Mouse (Mus musculus): ENCODE data around the gene Mgl2. TPM values are rescaled to one million over a fixed set of nuclear protein-coding genes. Genes with fewer than 3 reads are reported as not detected.
"Not testable (repeated sequence)": the region's sequence is repeated elsewhere in the genome, so short reads cannot be mapped to it uniquely, and the experiment has no call there.

Mgl2 gene
- total RNA-seq, 1 experiment: 1.8 TPM

- Histone ChIP-seq H3K27ac (ENCODE audit: insufficient read depth, low read depth, low read length, poor library complexity, severe bottlenecking) (no peak overlapping the region), H3K9me3 (ENCODE audit: control insufficient read depth, insufficient read depth, low read depth, low read length) (no peaks in the 10 kb centered on the region), H3K4me1 (ENCODE audit: control insufficient read depth in 2 of 2, insufficient read depth in 2 of 2, low read length in 2 of 2, poor library complexity in 1 of 2) (no peaks in the 10 kb centered on the region), H3K9ac (ENCODE audit: insufficient read depth, low read depth, low read length, poor library complexity, severe bottlenecking) (0 out of 2 replicates have a peak overlapping the region, but pooled peaks have one; percentile 26), H3K4me3 (ENCODE audit: insufficient read depth in 1 of 2, low read depth in 1 of 2, low read length in 2 of 2, poor library complexity in 1 of 2, severe bottlenecking in 1 of 2) (no peak overlapping the region), H3K36me3 (ENCODE audit: control insufficient read depth, insufficient read depth, low read length, poor library complexity, severe bottlenecking) (no peaks in the 10 kb centered on the region)
- DNase-seq (ENCODE audit: low read depth, low spot score): no peak
- TF ChIP-seq ZNF384 (IDR thresholded peaks at IDR 0.05; ENCODE audit: low read depth, low read length): no peak
- in situ Hi-C loops (cut with MboI; ENCODE audit: low sequenced_read_pairs in 2 of 2, unreplicated experiment in 2 of 2): no loop called here
These were observed 23.0 kb upstream of the Mgl2 start for GRCm38 (mm10) chr11:70107085-70107484.

- peak; percentile 53 for DNase-seq (ENCODE audit: low read depth, low spot score)
- peak; percentile 44; the same call in 1 of the 2 replicates for TF ChIP-seq ZC3H11A (IDR thresholded peaks at IDR 0.05; ENCODE audit: borderline replicate concordance, low read depth, low read length)
- no peak for TF ChIP-seq MAFK (IDR thresholded peaks at IDR 0.05; ENCODE audit: insufficient read depth, low read depth, low read length)
- TF ChIP-seq ZNF384 (IDR thresholded peaks at IDR 0.05; ENCODE audit: low read depth, low read length): no peak
- no peak for TF ChIP-seq HCFC1 (IDR thresholded peaks at IDR 0.05; ENCODE audit: borderline replicate concordance, insufficient read depth, low read length)
- no peak for TF ChIP-seq CHD2 (IDR thresholded peaks at IDR 0.05; ENCODE audit: low read depth, low read length)
- no peaks in the 10 kb centered on the region for H3K36me3 ChIP-seq (ENCODE audit: control insufficient read depth, insufficient read depth, low read length, poor library complexity, severe bottlenecking)
- H3K4me1 ChIP-seq (ENCODE audit: control insufficient read depth in 2 of 2, insufficient read depth in 2 of 2, low read length in 2 of 2, poor library complexity in 1 of 2): no peaks in the 10 kb centered on the region
- H3K27ac ChIP-seq (ENCODE audit: insufficient read depth, low read depth, low read length, poor library complexity, severe bottlenecking): no peak overlapping the region
- H3K9me3 ChIP-seq (ENCODE audit: control insufficient read depth, insufficient read depth, low read depth, low read length): no peaks in the 10 kb centered on the region
- no peak overlapping the region for H3K9ac ChIP-seq (ENCODE audit: insufficient read depth, low read depth, low read length, poor library complexity, severe bottlenecking)
- in situ Hi-C loops (cut with MboI; ENCODE audit: low sequenced_read_pairs in 2 of 2, unreplicated experiment in 2 of 2): no loop called here
- no peak overlapping the region for H3K4me3 ChIP-seq (ENCODE audit: insufficient read depth in 1 of 2, low read depth in 1 of 2, low read length in 2 of 2, poor library complexity in 1 of 2, severe bottlenecking in 1 of 2)
These were observed 20.0 kb upstream of the Mgl2 start for GRCm38 (mm10) chr11:70110146-70110545.

- TF ChIP-seq HCFC1 (IDR thresholded peaks at IDR 0.05; ENCODE audit: borderline replicate concordance, insufficient read depth, low read length): no peak
- TF ChIP-seq ZNF384 (IDR thresholded peaks at IDR 0.05; ENCODE audit: low read depth, low read length): no peak
- no peak for TF ChIP-seq CHD2 (IDR thresholded peaks at IDR 0.05; ENCODE audit: low read depth, low read length)
- no peak for TF ChIP-seq MAFK (IDR thresholded peaks at IDR 0.05; ENCODE audit: insufficient read depth, low read depth, low read length)
- TF ChIP-seq ZC3H11A (IDR thresholded peaks at IDR 0.05; ENCODE audit: borderline replicate concordance, low read depth, low read length): no peak
- in situ Hi-C loops (cut with MboI; ENCODE audit: low sequenced_read_pairs in 2 of 2, unreplicated experiment in 2 of 2): no loop called here
- Histone ChIP-seq H3K36me3 (ENCODE audit: control insufficient read depth, insufficient read depth, low read length, poor library complexity, severe bottlenecking) (no peaks in the 10 kb centered on the region), H3K4me3 (ENCODE audit: insufficient read depth in 1 of 2, low read depth in 1 of 2, low read length in 2 of 2, poor library complexity in 1 of 2, severe bottlenecking in 1 of 2) (no peak overlapping the region), H3K4me1 (ENCODE audit: control insufficient read depth in 2 of 2, insufficient read depth in 2 of 2, low read length in 2 of 2, poor library complexity in 1 of 2) (no peaks in the 10 kb centered on the region), H3K9ac (ENCODE audit: insufficient read depth, low read depth, low read length, poor library complexity, severe bottlenecking) (no peak overlapping the region), H3K27ac (ENCODE audit: insufficient read depth, low read depth, low read length, poor library complexity, severe bottlenecking) (no peak overlapping the region), H3K9me3 (ENCODE audit: control insufficient read depth, insufficient read depth, low read depth, low read length) (no peaks in the 10 kb centered on the region)
- DNase-seq (ENCODE audit: low read depth, low spot score): no peak
These were observed 15.6 kb upstream of the Mgl2 start for GRCm38 (mm10) chr11:70114562-70114961.

- TF ChIP-seq MAFK (IDR thresholded peaks at IDR 0.05; ENCODE audit: insufficient read depth, low read depth, low read length) (no peak), ZNF384 (IDR thresholded peaks at IDR 0.05; ENCODE audit: low read depth, low read length) (no peak), ZC3H11A (IDR thresholded peaks at IDR 0.05; ENCODE audit: borderline replicate concordance, low read depth, low read length) (no peak), HCFC1 (IDR thresholded peaks at IDR 0.05; ENCODE audit: borderline replicate concordance, insufficient read depth, low read length) (no peak), CHD2 (IDR thresholded peaks at IDR 0.05; ENCODE audit: low read depth, low read length) (no peak)
- DNase-seq (ENCODE audit: low read depth, low spot score): no peak
- Histone ChIP-seq H3K4me1 (ENCODE audit: control insufficient read depth in 2 of 2, insufficient read depth in 2 of 2, low read length in 2 of 2, poor library complexity in 1 of 2) (no peaks in the 10 kb centered on the region), H3K9ac (ENCODE audit: insufficient read depth, low read depth, low read length, poor library complexity, severe bottlenecking) (no peak overlapping the region), H3K27ac (ENCODE audit: insufficient read depth, low read depth, low read length, poor library complexity, severe bottlenecking) (no peak overlapping the region), H3K36me3 (ENCODE audit: control insufficient read depth, insufficient read depth, low read length, poor library complexity, severe bottlenecking) (no peaks in the 10 kb centered on the region), H3K9me3 (ENCODE audit: control insufficient read depth, insufficient read depth, low read depth, low read length) (no peaks in the 10 kb centered on the region), H3K4me3 (ENCODE audit: insufficient read depth in 1 of 2, low read depth in 1 of 2, low read length in 2 of 2, poor library complexity in 1 of 2, severe bottlenecking in 1 of 2) (no peak overlapping the region)
- in situ Hi-C loops (cut with MboI; ENCODE audit: low sequenced_read_pairs in 2 of 2, unreplicated experiment in 2 of 2): no loop called here
These were observed 14.2 kb upstream of the Mgl2 start for GRCm38 (mm10) chr11:70115901-70116300.

- H3K36me3 ChIP-seq (ENCODE audit: control insufficient read depth, insufficient read depth, low read length, poor library complexity, severe bottlenecking); H3K9ac ChIP-seq (ENCODE audit: insufficient read depth, low read depth, low read length, poor library complexity, severe bottlenecking); H3K4me1 ChIP-seq (ENCODE audit: control insufficient read depth in 2 of 2, insufficient read depth in 2 of 2, low read length in 2 of 2, poor library complexity in 1 of 2); in situ Hi-C loops (cut with MboI; ENCODE audit: low sequenced_read_pairs in 2 of 2, unreplicated experiment in 2 of 2); DNase-seq (ENCODE audit: low read depth, low spot score); H3K27ac ChIP-seq (ENCODE audit: insufficient read depth, low read depth, low read length, poor library complexity, severe bottlenecking); H3K9me3 ChIP-seq (ENCODE audit: control insufficient read depth, insufficient read depth, low read depth, low read length); H3K4me3 ChIP-seq (ENCODE audit: insufficient read depth in 1 of 2, low read depth in 1 of 2, low read length in 2 of 2, poor library complexity in 1 of 2, severe bottlenecking in 1 of 2): not testable (repeated sequence)
These were observed 4.9 kb downstream of the Mgl2 start for GRCm38 (mm10) chr11:70135001-70135400.

- H3K4me3 ChIP-seq (ENCODE audit: insufficient read depth in 1 of 2, low read depth in 1 of 2, low read length in 2 of 2, poor library complexity in 1 of 2, severe bottlenecking in 1 of 2); in situ Hi-C loops (cut with MboI; ENCODE audit: low sequenced_read_pairs in 2 of 2, unreplicated experiment in 2 of 2); H3K27ac ChIP-seq (ENCODE audit: insufficient read depth, low read depth, low read length, poor library complexity, severe bottlenecking); H3K9ac ChIP-seq (ENCODE audit: insufficient read depth, low read depth, low read length, poor library complexity, severe bottlenecking); DNase-seq (ENCODE audit: low read depth, low spot score); H3K9me3 ChIP-seq (ENCODE audit: control insufficient read depth, insufficient read depth, low read depth, low read length); H3K36me3 ChIP-seq (ENCODE audit: control insufficient read depth, insufficient read depth, low read length, poor library complexity, severe bottlenecking); H3K4me1 ChIP-seq (ENCODE audit: control insufficient read depth in 2 of 2, insufficient read depth in 2 of 2, low read length in 2 of 2, poor library complexity in 1 of 2): not testable (repeated sequence)
These were observed 5.8 kb downstream of the Mgl2 start for GRCm38 (mm10) chr11:70135925-70136324.
